Mouse (Mus musculus) left cerebral cortex, postnatal 14 days (tissue): ENCODE results near the gene Ythdf1. TPM values are rescaled to one million over a fixed set of nuclear protein-coding genes. Genes with fewer than 3 reads are reported as not detected.

Source experiments
- DNase-seq, 2 experiments: peaks; one replicate each; pipeline ENCODE4 v3.0.0; 2021 to 2022; ENCODE audit warnings: low spot score in 2 of 2, mixed read lengths in 1 of 2
- intact Hi-C: fragments of 180-260 bp; cut with DNase I; formaldehyde crosslinking; loops from one replicate; pipeline ENCODE4 v1.15.1; 2025
- long read RNA-seq, 2 experiments: library from polyadenylated mRNA; stranded (forward); transcript quantifications; one replicate each; pipeline ENCODE4 v2.0.0; 2021
- total RNA-seq, 2 experiments: library from RNA; stranded (reverse); gene quantifications; 2 replicates each; pipeline ENCODE4 v1.2.3; 2021

Ythdf1 gene
- total RNA-seq = 10 to 100 TPM; 63.1 to 68.4 TPM
- long read RNA-seq, experiment 1, transcript Ythdf1-201 (5 exons, 3,184 nt) = major isoform, 53 of 94 reads
- long read RNA-seq, experiment 1, partial matches to known transcripts = 10 of 94 reads
- long read RNA-seq, experiment 1, other reads (novel, unspliced or antisense) = 31 of 94 reads
- long read RNA-seq, experiment 2, transcript Ythdf1-201 (5 exons, 3,184 nt) = major isoform, 38 of 64 reads
- long read RNA-seq, experiment 2, partial matches to known transcripts = 13 of 64 reads
- long read RNA-seq, experiment 2, other reads (novel, unspliced or antisense) = 13 of 64 reads

- intact Hi-C loops = loop anchor here (5.0 kb wide), 1 partner anchor 151 kb away; no protein-coding TSS in a partner anchor
Observed at GRCm38 (mm10) chr2:180920810-180921400, at the start of gene Ythdf1. Gene Ythdf1 (minus strand): TSS chr2:180920949.

DNA sequence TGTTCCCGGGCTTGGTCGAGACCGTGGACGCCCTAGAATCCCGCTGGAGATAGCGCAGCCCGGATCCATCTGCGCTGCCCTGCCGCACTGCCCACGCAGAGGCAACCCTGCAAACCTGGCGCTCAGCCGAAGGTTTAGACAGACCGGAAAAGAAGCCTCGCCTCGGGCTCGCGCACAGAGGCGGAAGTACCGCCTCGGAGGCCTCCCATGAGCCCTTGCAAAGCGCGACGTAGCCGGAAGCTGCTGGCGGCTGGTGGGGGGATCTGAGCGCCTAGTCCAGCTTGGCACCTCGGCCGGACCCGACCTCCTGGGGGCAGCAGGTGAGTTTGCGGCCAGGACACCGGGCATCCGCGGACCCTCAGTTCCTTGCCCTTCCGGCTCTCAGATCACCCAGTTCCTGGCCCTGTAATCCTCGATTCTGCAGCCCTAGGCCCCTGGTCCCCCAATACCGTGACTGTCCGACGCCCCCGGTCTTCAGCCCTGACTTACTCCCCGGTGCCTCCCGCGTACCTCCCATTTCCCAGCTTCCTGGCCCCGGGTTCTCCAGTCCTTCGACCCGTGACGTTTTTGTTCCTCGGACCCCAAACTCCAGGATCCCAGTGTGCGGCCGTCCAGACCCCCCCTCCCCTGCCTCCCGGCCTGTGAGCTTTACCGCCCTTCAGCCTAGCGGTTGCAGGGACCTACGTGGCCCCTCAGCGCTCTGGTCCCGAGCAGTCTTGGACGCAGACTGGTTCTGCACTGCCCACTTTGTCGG lies 46.4 kb upstream of the Ythdf1 start, which contains the start of gene Arfgap1:
Arfgap1 (plus strand) TSS at position 216 of the 754 bp plus-strand sequence.
- intact Hi-C loops = no loop called here
- peak; percentile 93 to 95 for DNase-seq

More at GRCm38 (mm10) chr2:180920810-180921400, at the start of gene Ythdf1:
- DNase-seq = peak; percentile 95 to 98

- intact Hi-C loops = no loop called here
- DNase-seq = peak in 1 of 2 experiments; percentile 79
Observed at GRCm38 (mm10) chr2:180966092-180966882, 45.5 kb upstream of the Ythdf1 start.

DNA sequence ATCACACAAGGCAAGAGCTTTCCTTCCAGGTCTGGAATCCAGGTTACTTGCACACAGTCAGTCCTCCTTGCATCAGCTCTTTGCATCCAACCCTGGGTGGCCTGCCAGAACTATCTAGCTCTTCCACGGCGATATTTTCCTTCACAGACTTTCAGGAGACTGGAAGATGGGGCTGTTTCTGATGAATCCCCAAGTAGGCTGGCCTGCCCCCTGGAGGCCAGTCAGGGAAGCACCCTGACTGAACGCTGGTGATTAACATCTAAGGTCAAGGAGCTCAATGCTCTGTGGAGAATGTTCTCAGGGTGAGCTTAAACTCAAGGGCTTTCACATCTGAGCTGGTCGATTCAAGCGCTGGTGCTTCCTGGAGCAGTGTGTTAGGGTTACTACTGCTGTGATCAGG lies 43.2 kb upstream of the Ythdf1 start:
- intact Hi-C loops = loop anchor here (1.0 kb wide), 1 partner anchor 39 kb away; no protein-coding TSS in a partner anchor
- DNase-seq = peak; percentile 76 to 79

DNA sequence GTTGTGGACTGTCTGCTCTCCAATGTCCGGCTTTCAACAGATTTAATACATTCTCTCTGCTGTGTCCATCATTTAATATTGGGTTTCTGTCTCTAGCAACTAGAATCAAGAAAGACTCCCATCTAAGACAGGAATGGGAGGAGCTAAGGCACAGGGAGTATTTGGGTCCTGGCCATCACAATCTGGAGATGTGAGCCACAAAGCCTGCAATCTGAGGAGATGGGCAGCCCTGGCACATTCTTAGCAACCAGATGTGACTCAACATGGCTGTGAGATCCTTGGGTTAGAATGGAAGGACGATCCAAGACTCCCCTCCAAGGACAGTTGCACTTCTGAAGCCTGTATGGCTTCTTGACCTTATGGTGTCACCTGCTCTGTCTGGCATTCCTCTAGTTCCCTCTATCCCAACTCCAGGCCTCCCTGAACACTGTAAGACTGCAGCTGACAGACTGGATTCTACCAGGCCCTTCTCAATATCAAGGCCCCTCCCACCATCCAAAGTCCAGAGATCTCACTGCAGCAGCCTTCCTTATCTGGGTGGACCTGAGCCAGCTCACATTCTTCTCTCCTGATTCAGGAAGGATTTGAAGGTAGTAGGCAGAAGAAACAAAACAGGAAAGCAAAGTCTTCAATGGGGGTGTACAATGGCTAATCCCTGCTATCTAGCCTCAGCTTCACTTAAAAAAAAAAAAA lies 42.0 kb upstream of the Ythdf1 start:
- intact Hi-C loops = no loop called here
- no peak for DNase-seq

DNA sequence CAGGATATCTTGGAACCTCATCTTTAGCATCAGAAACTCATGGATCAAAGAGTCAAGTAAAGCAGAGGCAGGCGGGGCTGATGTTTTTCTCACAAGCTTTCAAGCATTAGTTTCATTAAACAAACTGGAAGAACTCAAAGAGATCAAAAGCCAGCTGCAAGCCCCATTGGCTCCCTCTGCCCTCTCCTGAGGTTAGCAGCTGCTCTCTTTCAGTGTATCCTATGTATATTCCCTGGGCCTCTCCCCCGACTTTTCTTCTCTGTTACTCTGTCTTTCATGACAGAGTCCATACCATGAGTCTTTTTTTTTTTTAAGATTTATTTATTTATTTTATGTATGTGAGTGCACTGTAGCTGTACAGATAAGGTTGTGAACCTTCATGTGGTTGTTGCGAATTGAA lies 39.4 kb upstream of the Ythdf1 start:
- intact Hi-C loops = no loop called here

GRCm38 (mm10) chr2:180959605-180960004 lies 38.9 kb upstream of the Ythdf1 start:
- no peak for DNase-seq
- intact Hi-C loops = no loop called here

More for the DNA sequence above, 39.4 kb upstream of the Ythdf1 start:
- DNase-seq = no peak

GRCm38 (mm10) chr2:180954061-180955047 lies 33.6 kb upstream of the Ythdf1 start, which contains the start of gene Nkain4:
Gene Nkain4 (minus strand): TSS chr2:180954699.
- intact Hi-C loops = no loop called here
- peak; percentile 48 to 60 for DNase-seq

DNA sequence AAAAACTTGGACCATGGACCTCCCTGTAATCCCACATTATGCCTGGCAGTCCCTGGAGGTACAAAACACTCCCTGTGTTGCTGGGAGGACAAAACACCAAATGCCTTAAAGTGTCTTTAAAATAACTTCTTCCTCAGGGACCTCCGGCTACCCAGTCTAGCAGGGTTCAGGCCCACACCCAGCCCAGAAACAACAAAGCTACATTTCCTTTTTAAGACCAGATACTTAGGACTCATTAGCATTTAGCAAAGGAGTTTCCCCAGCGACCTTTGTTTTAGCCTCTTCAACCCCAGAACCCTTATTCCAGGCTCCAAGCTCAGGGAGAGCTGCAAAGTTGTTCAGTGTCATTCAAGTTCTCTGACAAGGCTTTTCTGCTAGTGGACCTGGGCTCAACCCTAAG lies 32.9 kb upstream of the Ythdf1 start:
- intact Hi-C loops = no loop called here
- no peak for DNase-seq

GRCm38 (mm10) chr2:180952731-180953171 lies 32.0 kb upstream of the Ythdf1 start:
- peak; percentile 44 to 45 for DNase-seq
- intact Hi-C loops = no loop called here

DNA sequence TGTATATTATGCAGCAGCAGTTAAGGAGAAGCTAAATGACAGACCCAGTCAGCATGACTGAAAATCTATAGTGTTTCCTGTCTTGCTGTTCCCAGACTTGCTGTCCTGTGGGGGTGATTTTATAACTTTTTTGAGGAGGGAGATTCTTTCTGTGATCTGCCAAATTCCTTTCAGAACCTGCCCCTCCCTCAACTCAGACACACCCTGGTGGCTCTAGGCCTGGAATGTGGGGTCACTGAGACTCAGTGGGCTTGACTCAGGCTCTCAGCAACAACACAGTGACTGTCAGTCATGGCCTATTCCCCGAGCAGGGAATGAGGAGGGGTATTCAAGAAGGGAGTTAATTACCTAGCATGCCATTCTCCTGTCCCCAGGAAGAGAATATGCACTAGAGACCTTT lies 29.2 kb upstream of the Ythdf1 start:
- intact Hi-C loops = no loop called here
- no peak for DNase-seq

DNA sequence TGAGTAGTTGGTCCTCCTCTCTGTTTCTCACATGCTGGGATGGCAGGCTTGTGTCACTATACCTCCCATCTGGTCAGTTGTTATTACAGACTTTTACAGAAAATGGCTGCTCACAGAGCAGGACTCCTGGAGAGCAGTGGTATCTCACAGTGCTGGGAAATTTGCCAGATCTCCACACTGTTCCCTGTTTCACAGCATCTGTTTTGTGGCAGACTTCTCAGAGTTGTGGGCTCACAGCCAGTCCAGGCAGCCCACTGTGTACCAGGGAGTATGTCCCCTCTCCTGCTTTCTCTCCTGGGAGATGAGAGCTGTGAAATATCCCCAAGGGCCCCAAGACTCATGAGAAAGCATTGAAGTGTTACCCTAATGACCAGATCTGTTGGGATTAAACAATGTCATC lies 21.1 kb upstream of the Ythdf1 start:
- peak; percentile 54 to 57 for DNase-seq
- intact Hi-C loops = no loop called here

DNA sequence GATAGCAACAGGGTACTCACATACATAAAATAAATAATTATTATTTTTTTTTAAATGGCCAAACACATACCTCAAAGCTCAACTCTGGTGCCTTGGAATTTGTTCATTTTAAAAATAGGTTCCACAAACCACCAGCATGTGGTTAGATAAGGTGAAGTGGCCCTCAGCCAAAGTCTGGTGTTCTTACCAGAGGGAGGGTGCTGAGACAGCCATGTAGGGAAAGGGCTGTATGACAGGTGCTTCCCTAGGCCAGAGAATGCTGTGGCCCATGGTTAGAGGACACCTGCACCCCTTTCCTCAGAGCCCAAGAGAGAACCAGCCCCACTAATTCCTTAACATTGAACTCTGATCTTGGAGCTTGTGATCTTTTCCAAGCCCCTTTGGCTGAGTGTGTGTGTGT lies 19.4 kb upstream of the Ythdf1 start:
- intact Hi-C loops = no loop called here
- no peak for DNase-seq

- intact Hi-C loops = no loop called here
- DNase-seq = no peak
Observed at GRCm38 (mm10) chr2:180932418-180932817, 11.7 kb upstream of the Ythdf1 start.

DNA sequence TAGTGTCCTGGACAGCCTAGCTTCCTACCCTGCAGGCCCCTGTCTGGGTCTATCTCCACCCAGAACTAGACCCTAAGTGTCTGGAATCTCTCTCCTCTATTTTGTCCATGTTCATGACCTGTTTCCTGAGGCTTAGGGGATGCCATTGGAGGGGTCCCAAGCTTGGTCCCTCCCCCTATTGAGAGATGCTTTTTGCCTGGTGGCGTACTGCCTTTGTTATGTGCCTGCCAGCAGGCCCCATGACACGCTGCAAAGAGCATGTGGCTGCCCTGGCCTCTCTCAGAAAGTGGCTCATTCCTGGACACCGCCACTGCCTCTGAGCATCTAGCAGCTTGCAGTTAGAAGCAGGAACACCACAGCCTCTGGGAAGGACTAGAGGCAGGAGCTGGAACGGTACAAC lies 8.0 kb upstream of the Ythdf1 start, which contains the start of gene Birc7:
Birc7 (plus strand) TSS at position 301 of the 400 bp plus-strand sequence.
- no peak for DNase-seq
- intact Hi-C loops = no loop called here

DNA sequence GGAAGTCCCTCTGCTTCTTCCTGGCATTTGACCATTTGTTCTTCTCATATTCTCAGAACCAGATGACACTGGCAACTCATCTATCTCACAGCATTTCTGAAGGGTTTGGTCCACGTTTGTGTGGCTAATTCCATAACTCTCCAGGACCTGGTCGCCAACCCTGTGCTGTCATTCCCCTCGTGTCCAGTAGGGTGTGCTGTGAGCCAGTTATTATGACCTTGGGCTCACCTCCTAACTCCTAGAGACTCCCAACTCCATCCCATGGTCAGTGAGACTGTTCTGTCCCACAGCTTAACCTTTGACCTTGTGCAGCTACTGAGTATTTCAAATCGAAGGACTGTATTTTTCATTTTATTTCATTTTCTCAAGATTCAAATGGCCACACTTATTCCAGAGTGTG lies 4.4 kb upstream of the Ythdf1 start:
- intact Hi-C loops = loop anchor here (1.0 kb wide), 1 partner anchor 39 kb away; no protein-coding TSS in a partner anchor

GRCm38 (mm10) chr2:180922739-180923138 lies 2.0 kb upstream of the Ythdf1 start:
- DNase-seq = no peak
- intact Hi-C loops = loop anchor here (5.0 kb wide), 1 partner anchor 150 kb away; no protein-coding TSS in a partner anchor

More for the DNA sequence above, 4.4 kb upstream of the Ythdf1 start:
- DNase-seq = peak; percentile 63 to 79
